Mouse (Mus musculus): Measurements from ENCODE around the gene Insc.

GRCm38 (mm10) chr7:114769041-114769440, 25.5 kb downstream of the Insc start:
- TF ChIP-seq CTCF (IDR thresholded peaks at IDR 0.05; ENCODE audit: insufficient read depth, low read depth, low read length) (no peak), POLR2A (IDR thresholded peaks at IDR 0.05; ENCODE audit: insufficient read depth, low read depth, low read length) (no peak)

Data from olfactory bulb, adult 2 months (tissue).